Mouse (Mus musculus): ENCODE data around the gene Atp11a. TPM values are rescaled to one million over a fixed set of nuclear protein-coding genes. Genes with fewer than 3 reads are reported as not detected.
A peak's percentile ranks its signal among the peaks of the same experiment; 100 is the strongest.

Atp11a gene
- total and polyA plus RNA-seq, 2 experiments from 2014 or later, result 10.5 to 77.4 TPM

DNA sequence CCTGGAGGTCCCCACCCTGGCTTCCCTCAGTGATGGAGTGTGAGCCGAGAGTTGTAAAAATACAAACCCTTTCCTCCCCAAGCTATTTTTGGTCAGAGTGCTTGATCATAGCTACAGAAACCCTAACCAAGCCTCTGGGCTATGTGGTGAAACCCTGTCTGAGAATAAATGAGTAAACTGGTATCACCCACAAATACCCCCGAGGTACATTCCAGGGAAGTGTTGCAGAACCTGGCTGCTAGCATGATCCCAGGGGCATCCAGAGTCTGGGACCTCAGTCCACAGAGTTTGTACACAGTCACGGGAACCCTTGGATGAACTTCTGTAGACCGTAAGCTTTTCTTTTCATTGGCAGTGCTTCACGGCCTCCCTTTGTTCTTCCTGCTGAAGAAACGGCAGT is 3.8 kb upstream of the Atp11a start:
- ATAC-seq (ENCODE audit: insufficient read depth, low read depth) (no peak), DNase-seq (ENCODE audit: low spot score) (no peak)
- no peak overlapping the region for H3K9ac ChIP-seq (replicated peaks; ENCODE audit: low read depth, low read length)
- 57% methylated on average over 6 of the region's 6 CpGs for WGBS
- no peaks in the 10 kb centered on the region for H3K36me3 ChIP-seq (replicated peaks; ENCODE audit: control insufficient read depth, insufficient read depth, low read length)
- TF ChIP-seq EP300 (IDR thresholded peaks at IDR 0.05; ENCODE audit: low read depth) (no peak), CTCF (IDR thresholded peaks at IDR 0.05; ENCODE audit: low read depth) (no peak)
- H3K4me2 ChIP-seq (ENCODE audit: low read depth, low read length), result no peak overlapping the region
- no peak overlapping the region for H3K27ac ChIP-seq (ENCODE audit: low read depth)
- no peaks in the 10 kb centered on the region for H3K9me3 ChIP-seq (replicated peaks; ENCODE audit: control insufficient read depth, low read length)
- no peak overlapping the region for H3K4me3 ChIP-seq (ENCODE audit: low read depth, low read length)
- peaks cover 4% of the 10 kb centered on the region; the same call in 1 of the 2 replicates for H3K4me1 ChIP-seq (ENCODE audit: control insufficient read depth, insufficient read depth)
- H3K27me3 ChIP-seq (ENCODE audit: control insufficient read depth, insufficient read depth, low read length), result no peaks in the 10 kb centered on the region

DNA sequence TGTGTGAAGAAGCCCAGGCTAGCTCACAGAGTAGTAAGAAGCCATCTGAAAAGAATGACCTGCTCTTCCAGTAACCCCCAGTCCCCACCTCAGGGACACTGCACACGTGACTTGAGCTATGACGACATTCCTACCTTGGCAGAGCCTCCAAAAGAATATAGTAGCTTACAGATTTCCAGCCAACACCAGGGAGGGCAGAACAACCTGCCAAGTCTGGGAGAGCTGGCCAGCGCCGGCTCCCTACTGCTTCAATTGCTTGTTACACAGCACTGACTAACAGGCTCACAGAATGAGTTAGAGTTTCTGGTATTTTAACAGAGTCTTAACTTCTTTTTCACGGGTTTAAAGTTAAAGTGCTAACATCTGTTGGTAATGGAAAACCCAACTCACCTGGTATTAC is 2.7 kb upstream of the Atp11a start:
- no peak overlapping the region for H3K4me2 ChIP-seq (ENCODE audit: low read depth, low read length)
- 58% methylated on average over 5 of the region's 5 CpGs for WGBS

DNA sequence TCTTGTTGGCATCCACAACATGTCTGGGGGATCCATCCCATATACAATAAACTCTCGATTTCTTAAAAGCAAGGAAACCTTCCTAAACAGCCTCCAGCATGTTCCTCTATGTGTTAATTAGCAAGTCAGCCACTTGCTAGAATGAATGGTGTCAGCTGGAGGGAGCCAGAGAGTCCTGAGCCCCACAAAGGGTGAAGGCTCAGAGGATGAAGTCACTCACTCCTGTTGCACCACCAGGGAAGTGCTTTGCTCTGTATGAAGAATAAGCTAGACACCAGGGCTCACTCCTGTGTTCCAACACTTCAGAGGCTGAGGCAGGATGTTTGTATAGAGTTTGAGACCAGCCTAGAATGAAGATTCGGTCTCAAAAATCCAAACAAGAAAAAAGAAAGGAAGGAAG is 1.5 kb upstream of the Atp11a start:
- Histone ChIP-seq H3K27ac (ENCODE audit: low read depth) (no peak overlapping the region; the same call in 1 of the 2 replicates), H3K4me1 (ENCODE audit: control insufficient read depth, insufficient read depth) (peaks cover 16% of the 10 kb centered on the region; the same call in 1 of the 2 replicates), H3K27me3 (ENCODE audit: control insufficient read depth, insufficient read depth, low read length) (no peaks in the 10 kb centered on the region), H3K9ac (replicated peaks; ENCODE audit: low read depth, low read length) (no peak overlapping the region), H3K4me2 (ENCODE audit: low read depth, low read length) (no peak overlapping the region), H3K9me3 (replicated peaks; ENCODE audit: control insufficient read depth, low read length) (no peaks in the 10 kb centered on the region), H3K36me3 (replicated peaks; ENCODE audit: control insufficient read depth, insufficient read depth, low read length) (no peaks in the 10 kb centered on the region), H3K4me3 (ENCODE audit: low read depth, low read length) (no peak overlapping the region)
- peak; percentile 74 for TF ChIP-seq CTCF (IDR thresholded peaks at IDR 0.05; ENCODE audit: low read depth)
- TF ChIP-seq EP300 (IDR thresholded peaks at IDR 0.05; ENCODE audit: low read depth), result no peak
- peak; percentile 81 for DNase-seq (ENCODE audit: low spot score)
- 40% methylated on average over 2 of the region's 2 CpGs for WGBS
- ATAC-seq (ENCODE audit: insufficient read depth, low read depth), result peak; percentile 47

More for the DNA sequence above, 2.7 kb upstream of the Atp11a start:
- Histone ChIP-seq H3K9me3 (replicated peaks; ENCODE audit: control insufficient read depth, low read length) (no peaks in the 10 kb centered on the region), H3K4me1 (ENCODE audit: control insufficient read depth, insufficient read depth) (peaks cover 13% of the 10 kb centered on the region; the same call in 1 of the 2 replicates), H3K27me3 (ENCODE audit: control insufficient read depth, insufficient read depth, low read length) (no peaks in the 10 kb centered on the region), H3K27ac (ENCODE audit: low read depth) (no peak overlapping the region), H3K36me3 (replicated peaks; ENCODE audit: control insufficient read depth, insufficient read depth, low read length) (no peaks in the 10 kb centered on the region), H3K9ac (replicated peaks; ENCODE audit: low read depth, low read length) (no peak overlapping the region), H3K4me3 (ENCODE audit: low read depth, low read length) (no peak overlapping the region)
- DNase-seq (ENCODE audit: low spot score) (no peak), ATAC-seq (ENCODE audit: insufficient read depth, low read depth) (no peak)
- TF ChIP-seq CTCF (IDR thresholded peaks at IDR 0.05; ENCODE audit: low read depth), result no peak
- no peak for TF ChIP-seq EP300 (IDR thresholded peaks at IDR 0.05; ENCODE audit: low read depth)

DNA sequence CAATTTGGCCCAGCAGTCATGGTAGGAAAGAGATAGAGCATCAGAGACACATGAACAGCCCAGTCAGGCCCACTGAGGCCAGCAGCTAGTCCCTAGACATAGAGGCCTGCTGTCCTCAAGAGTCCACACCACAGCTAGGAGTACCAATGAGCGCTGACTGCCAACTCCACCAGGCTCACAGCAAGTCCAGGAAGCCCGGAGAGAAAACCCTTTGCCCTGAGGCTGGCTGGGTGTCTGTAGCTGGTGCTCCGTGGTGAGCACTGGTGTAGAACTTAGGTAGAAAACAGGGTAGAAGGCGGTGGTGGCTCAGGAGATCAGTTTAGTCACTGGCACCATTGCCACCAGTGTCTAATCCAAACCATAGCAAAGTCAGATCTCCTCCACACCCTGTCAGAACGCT is 988 bp upstream of the Atp11a start:
- Histone ChIP-seq H3K4me3 (ENCODE audit: low read depth, low read length) (no peak overlapping the region), H3K9ac (replicated peaks; ENCODE audit: low read depth, low read length) (no peak overlapping the region), H3K27me3 (ENCODE audit: control insufficient read depth, insufficient read depth, low read length) (no peaks in the 10 kb centered on the region), H3K9me3 (replicated peaks; ENCODE audit: control insufficient read depth, low read length) (no peaks in the 10 kb centered on the region), H3K36me3 (replicated peaks; ENCODE audit: control insufficient read depth, insufficient read depth, low read length) (no peaks in the 10 kb centered on the region), H3K27ac (ENCODE audit: low read depth) (peak overlapping the region; percentile 89), H3K4me1 (ENCODE audit: control insufficient read depth, insufficient read depth) (peaks cover 16% of the 10 kb centered on the region; the same call in 1 of the 2 replicates), H3K4me2 (ENCODE audit: low read depth, low read length) (no peak overlapping the region)
- no peak for TF ChIP-seq CTCF (IDR thresholded peaks at IDR 0.05; ENCODE audit: low read depth)
- TF ChIP-seq EP300 (IDR thresholded peaks at IDR 0.05; ENCODE audit: low read depth), result no peak
- 81% methylated on average over 5 of the region's 5 CpGs for WGBS
- no peak for ATAC-seq (ENCODE audit: insufficient read depth, low read depth)
- DNase-seq (ENCODE audit: low spot score), result no peak

GRCm38 (mm10) chr8:12757231-12757940 is 572 bp downstream of the Atp11a start:
- H3K4me3 ChIP-seq (ENCODE audit: low read depth, low read length), result peak overlapping the region; percentile 94
- peaks cover 30% of the 10 kb centered on the region; the same call in 1 of the 2 replicates for H3K4me1 ChIP-seq (ENCODE audit: control insufficient read depth, insufficient read depth)
- peak overlapping the region; percentile 89 for H3K27ac ChIP-seq (ENCODE audit: low read depth)
- ATAC-seq (ENCODE audit: insufficient read depth, low read depth) (peak; percentile 18), DNase-seq (ENCODE audit: low spot score) (no peak)
- H3K36me3 ChIP-seq (replicated peaks; ENCODE audit: control insufficient read depth, insufficient read depth, low read length), result no peaks in the 10 kb centered on the region
- TF ChIP-seq EP300 (IDR thresholded peaks at IDR 0.05; ENCODE audit: low read depth), result no peak
- no peak for TF ChIP-seq CTCF (IDR thresholded peaks at IDR 0.05; ENCODE audit: low read depth)
- H3K4me2 ChIP-seq (ENCODE audit: low read depth, low read length), result peak overlapping the region; percentile 99
- H3K9me3 ChIP-seq (replicated peaks; ENCODE audit: control insufficient read depth, low read length), result no peaks in the 10 kb centered on the region
- 1% methylated on average over 50 of the region's 61 CpGs for WGBS
- no peaks in the 10 kb centered on the region for H3K27me3 ChIP-seq (ENCODE audit: control insufficient read depth, insufficient read depth, low read length)
- H3K9ac ChIP-seq (replicated peaks; ENCODE audit: low read depth, low read length), result peak overlapping the region; percentile 87

Data from heart, postnatal 0 days (tissue).